Mouse (Mus musculus): ENCODE data around the gene Ebf1. TPM values are rescaled to one million over a fixed set of nuclear protein-coding genes. Genes with fewer than 3 reads are reported as not detected.

Gene Ebf1
- polyA plus RNA-seq, 1 experiment from 2014 or later, result 111 TPM

- peak; percentile 72 for DNase-seq (ENCODE audit: low spot score)
- H3K27ac ChIP-seq (ENCODE audit: low read depth, low read length), result 0 out of 2 replicates have a peak overlapping the region, but pooled peaks have one; percentile 45
- peak; percentile 80; the same call in 1 of the 2 replicates for ATAC-seq (ENCODE audit: low FRiP score)
- 41% methylated on average over 14 of the region's 14 CpGs for WGBS
- no peaks in the 10 kb centered on the region for H3K27me3 ChIP-seq (ENCODE audit: control insufficient read depth, insufficient read depth, low read length)
- no peak overlapping the region for H3K9ac ChIP-seq (ENCODE audit: low read depth, low read length)
- no peak overlapping the region for H3K4me2 ChIP-seq (replicated peaks; ENCODE audit: low read depth, low read length)
- H3K36me3 ChIP-seq (ENCODE audit: control insufficient read depth, insufficient read depth, low read length), result no peaks in the 10 kb centered on the region
- no peaks in the 10 kb centered on the region for H3K9me3 ChIP-seq (ENCODE audit: control insufficient read depth, low read length)
- peaks cover 9% of the 10 kb centered on the region; the same call in 1 of the 2 replicates for H3K4me1 ChIP-seq (replicated peaks; ENCODE audit: control insufficient read depth, insufficient read depth, low read length)
- no peak overlapping the region for H3K4me3 ChIP-seq (ENCODE audit: low read depth, low read length)
These were observed 224.3 kb downstream of the Ebf1 start for GRCm38 (mm10) chr11:44841127-44842056.

DNA sequence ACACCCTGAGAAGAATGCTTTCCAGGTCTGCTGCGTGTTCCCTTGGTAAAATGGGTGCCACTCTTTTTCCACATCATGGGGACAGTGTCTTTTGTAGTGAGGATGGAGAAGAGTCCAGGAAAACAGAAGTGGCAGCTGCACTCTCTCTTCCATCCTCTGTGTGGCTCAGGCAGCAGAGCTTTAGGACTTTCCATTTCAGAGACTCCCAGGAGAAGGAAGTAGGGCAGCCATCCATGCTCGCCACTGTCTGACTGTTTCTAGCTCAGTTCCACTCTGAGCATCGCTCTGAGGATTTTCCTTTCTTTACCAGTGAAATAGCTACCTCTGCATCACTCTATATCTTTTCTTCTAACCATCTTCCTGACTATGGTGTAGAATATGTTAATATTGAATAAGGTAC is 234.8 kb downstream of the Ebf1 start:
- no peak overlapping the region for H3K27ac ChIP-seq (ENCODE audit: low read depth, low read length)
- DNase-seq (ENCODE audit: low spot score), result no peak
- no peaks in the 10 kb centered on the region for H3K36me3 ChIP-seq (ENCODE audit: control insufficient read depth, insufficient read depth, low read length)
- H3K4me1 ChIP-seq (replicated peaks; ENCODE audit: control insufficient read depth, insufficient read depth, low read length), result no peaks in the 10 kb centered on the region
- no peaks in the 10 kb centered on the region for H3K9me3 ChIP-seq (ENCODE audit: control insufficient read depth, low read length)
- no peak overlapping the region for H3K4me2 ChIP-seq (replicated peaks; ENCODE audit: low read depth, low read length)
- no peak overlapping the region for H3K4me3 ChIP-seq (ENCODE audit: low read depth, low read length)
- ATAC-seq (ENCODE audit: low FRiP score), result no peak
- 85% methylated on average over 3 of the region's 3 CpGs for WGBS
- no peak overlapping the region for H3K9ac ChIP-seq (ENCODE audit: low read depth, low read length)
- H3K27me3 ChIP-seq (ENCODE audit: control insufficient read depth, insufficient read depth, low read length), result no peaks in the 10 kb centered on the region

DNA sequence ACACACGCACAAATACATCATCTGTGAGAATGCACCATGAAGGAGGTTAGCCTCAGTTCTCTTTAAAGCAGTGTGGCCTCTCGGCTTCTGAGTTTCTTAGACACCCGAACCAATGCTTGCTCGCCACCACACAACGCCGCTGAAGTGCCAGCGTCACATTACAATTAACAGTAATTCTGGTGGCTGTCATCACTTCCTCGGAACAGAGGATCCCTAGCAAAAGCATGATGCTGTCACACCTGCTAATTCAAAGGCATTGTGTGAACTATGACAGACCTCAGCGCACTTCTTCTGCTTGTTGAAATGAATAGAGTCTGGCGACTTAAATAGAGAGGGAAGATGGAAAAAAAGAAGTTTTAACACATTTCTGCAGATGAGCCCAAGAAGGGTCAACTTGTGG is 235.8 kb downstream of the Ebf1 start:
- 86% methylated on average over 10 of the region's 10 CpGs for WGBS
- Histone ChIP-seq H3K9me3 (ENCODE audit: control insufficient read depth, low read length) (no peaks in the 10 kb centered on the region), H3K27ac (ENCODE audit: low read depth, low read length) (no peak overlapping the region), H3K27me3 (ENCODE audit: control insufficient read depth, insufficient read depth, low read length) (no peaks in the 10 kb centered on the region), H3K4me3 (ENCODE audit: low read depth, low read length) (no peak overlapping the region), H3K4me2 (replicated peaks; ENCODE audit: low read depth, low read length) (no peak overlapping the region), H3K4me1 (replicated peaks; ENCODE audit: control insufficient read depth, insufficient read depth, low read length) (no peaks in the 10 kb centered on the region), H3K36me3 (ENCODE audit: control insufficient read depth, insufficient read depth, low read length) (no peaks in the 10 kb centered on the region), H3K9ac (ENCODE audit: low read depth, low read length) (no peak overlapping the region)
- no peak for DNase-seq (ENCODE audit: low spot score)
- ATAC-seq (ENCODE audit: low FRiP score), result no peak

- WGBS, result 92% methylated on average over 7 of the region's 7 CpGs
- Histone ChIP-seq H3K27me3 (ENCODE audit: control insufficient read depth, insufficient read depth, low read length) (no peaks in the 10 kb centered on the region), H3K4me2 (replicated peaks; ENCODE audit: low read depth, low read length) (no peak overlapping the region), H3K27ac (ENCODE audit: low read depth, low read length) (no peak overlapping the region), H3K9me3 (ENCODE audit: control insufficient read depth, low read length) (no peaks in the 10 kb centered on the region), H3K9ac (ENCODE audit: low read depth, low read length) (no peak overlapping the region), H3K36me3 (ENCODE audit: control insufficient read depth, insufficient read depth, low read length) (no peaks in the 10 kb centered on the region), H3K4me3 (ENCODE audit: low read depth, low read length) (no peak overlapping the region), H3K4me1 (replicated peaks; ENCODE audit: control insufficient read depth, insufficient read depth, low read length) (no peaks in the 10 kb centered on the region)
- DNase-seq (ENCODE audit: low spot score) (no peak), ATAC-seq (ENCODE audit: low FRiP score) (no peak)
These were observed 237.4 kb downstream of the Ebf1 start for GRCm38 (mm10) chr11:44854496-44854895.

- H3K9me3 ChIP-seq (ENCODE audit: control insufficient read depth, low read length), result no peaks in the 10 kb centered on the region
- H3K4me2 ChIP-seq (replicated peaks; ENCODE audit: low read depth, low read length), result no peak overlapping the region
- H3K27me3 ChIP-seq (ENCODE audit: control insufficient read depth, insufficient read depth, low read length), result no peaks in the 10 kb centered on the region
- H3K27ac ChIP-seq (ENCODE audit: low read depth, low read length), result no peak overlapping the region
- H3K4me3 ChIP-seq (ENCODE audit: low read depth, low read length), result no peak overlapping the region
- H3K36me3 ChIP-seq (ENCODE audit: control insufficient read depth, insufficient read depth, low read length), result no peaks in the 10 kb centered on the region
- H3K4me1 ChIP-seq (replicated peaks; ENCODE audit: control insufficient read depth, insufficient read depth, low read length), result no peaks in the 10 kb centered on the region
- 77% methylated on average over 5 of the region's 5 CpGs for WGBS
- DNase-seq (ENCODE audit: low spot score) (no peak), ATAC-seq (ENCODE audit: low FRiP score) (no peak)
- H3K9ac ChIP-seq (ENCODE audit: low read depth, low read length), result no peak overlapping the region
These were observed 244.0 kb downstream of the Ebf1 start for GRCm38 (mm10) chr11:44861108-44861507.

- H3K9ac ChIP-seq (ENCODE audit: low read depth, low read length), result no peak overlapping the region
- H3K4me1 ChIP-seq (replicated peaks; ENCODE audit: control insufficient read depth, insufficient read depth, low read length), result no peaks in the 10 kb centered on the region
- no peak overlapping the region for H3K4me2 ChIP-seq (replicated peaks; ENCODE audit: low read depth, low read length)
- no peaks in the 10 kb centered on the region for H3K9me3 ChIP-seq (ENCODE audit: control insufficient read depth, low read length)
- DNase-seq (ENCODE audit: low spot score) (no peak), ATAC-seq (ENCODE audit: low FRiP score) (no peak)
- 66% methylated on average over 8 of the region's 8 CpGs for WGBS
- no peak overlapping the region for H3K27ac ChIP-seq (ENCODE audit: low read depth, low read length)
- H3K27me3 ChIP-seq (ENCODE audit: control insufficient read depth, insufficient read depth, low read length), result no peaks in the 10 kb centered on the region
- H3K4me3 ChIP-seq (ENCODE audit: low read depth, low read length), result no peak overlapping the region
- H3K36me3 ChIP-seq (ENCODE audit: control insufficient read depth, insufficient read depth, low read length), result no peaks in the 10 kb centered on the region
These were observed 246.8 kb downstream of the Ebf1 start for GRCm38 (mm10) chr11:44863910-44864309.

DNA sequence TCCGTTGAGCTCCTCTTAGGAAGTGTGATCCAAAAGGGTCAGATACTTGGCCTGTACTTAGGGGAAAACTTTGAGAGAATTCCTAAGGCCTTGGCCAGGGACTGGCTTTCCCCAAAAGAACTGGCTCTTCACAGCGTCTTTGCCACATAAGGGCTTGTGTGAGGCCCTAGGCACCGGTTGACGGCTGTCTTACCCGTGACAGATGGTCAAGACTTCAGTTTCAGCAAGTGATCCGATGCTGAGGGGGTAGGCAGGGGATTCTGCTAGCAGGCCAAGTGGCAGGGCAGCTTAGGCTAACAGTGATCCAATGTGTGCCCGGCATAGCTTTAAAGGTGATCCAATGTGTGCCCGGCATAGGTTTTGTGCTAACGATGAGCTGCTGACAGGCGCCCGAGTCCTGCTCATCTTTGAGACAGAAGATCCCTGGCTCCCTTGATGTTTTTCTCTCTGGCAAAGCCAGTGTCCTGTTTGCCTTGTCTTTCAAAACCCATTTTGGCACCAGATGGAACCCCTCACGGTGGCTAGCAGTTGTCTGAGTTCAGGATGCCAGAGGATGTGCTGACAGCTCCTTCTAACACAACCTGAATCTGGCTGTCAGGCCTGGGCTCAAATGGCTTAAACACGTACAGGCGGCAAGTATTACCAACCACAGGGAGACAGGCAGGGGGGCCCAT is 249.5 kb downstream of the Ebf1 start:
- Histone ChIP-seq H3K4me2 (replicated peaks; ENCODE audit: low read depth, low read length) (no peak overlapping the region), H3K4me3 (ENCODE audit: low read depth, low read length) (no peak overlapping the region), H3K4me1 (replicated peaks; ENCODE audit: control insufficient read depth, insufficient read depth, low read length) (no peaks in the 10 kb centered on the region), H3K27me3 (ENCODE audit: control insufficient read depth, insufficient read depth, low read length) (no peaks in the 10 kb centered on the region), H3K9me3 (ENCODE audit: control insufficient read depth, low read length) (no peaks in the 10 kb centered on the region), H3K27ac (ENCODE audit: low read depth, low read length) (0 out of 2 replicates have a peak overlapping the region, but pooled peaks have one; percentile 12), H3K9ac (ENCODE audit: low read depth, low read length) (no peak overlapping the region), H3K36me3 (ENCODE audit: control insufficient read depth, insufficient read depth, low read length) (no peaks in the 10 kb centered on the region)
- DNase-seq (ENCODE audit: low spot score) (no peak), ATAC-seq (ENCODE audit: low FRiP score) (no peak)
- 61% methylated on average over 14 of the region's 14 CpGs for WGBS

- WGBS, result 71% methylated on average over 4 of the region's 4 CpGs
- H3K9me3 ChIP-seq (ENCODE audit: control insufficient read depth, low read length), result no peaks in the 10 kb centered on the region
- H3K4me3 ChIP-seq (ENCODE audit: low read depth, low read length), result no peak overlapping the region
- H3K4me1 ChIP-seq (replicated peaks; ENCODE audit: control insufficient read depth, insufficient read depth, low read length), result no peaks in the 10 kb centered on the region
- ATAC-seq (ENCODE audit: low FRiP score), result no peak
- no peaks in the 10 kb centered on the region for H3K27me3 ChIP-seq (ENCODE audit: control insufficient read depth, insufficient read depth, low read length)
- H3K4me2 ChIP-seq (replicated peaks; ENCODE audit: low read depth, low read length), result no peak overlapping the region
- no peak overlapping the region for H3K27ac ChIP-seq (ENCODE audit: low read depth, low read length)
- H3K9ac ChIP-seq (ENCODE audit: low read depth, low read length), result no peak overlapping the region
- no peaks in the 10 kb centered on the region for H3K36me3 ChIP-seq (ENCODE audit: control insufficient read depth, insufficient read depth, low read length)
- DNase-seq (ENCODE audit: low spot score), result no peak
These were observed 250.3 kb downstream of the Ebf1 start for GRCm38 (mm10) chr11:44867433-44867832.
